Mouse (Mus musculus) embryonic facial prominence, embryonic 14.5 days (tissue): ENCODE data around the gene Lyar. TPM values are rescaled to one million over a fixed set of nuclear protein-coding genes. Genes with fewer than 3 reads are reported as not detected.

Experiments
- ATAC-seq: fragments of 200-750 bp; cut with Nextera tagmentation; 2 replicates; pipeline ENCODE4 v1.8.0; 2017; ENCODE audit warnings: low read depth, moderate number of reproducible peaks, moderate TSS enrichment
- DNase-seq: peaks from one replicate; pipeline ENCODE4 v3.0.0-alpha.2; 2015; ENCODE audit warnings: low spot score
- H3K27ac ChIP-seq: fragments of 300-500 bp; sonication (generic); replicated peaks from 2 replicates; pipeline ENCODE4 v1.5.1; 2014; ENCODE audit warnings: low read depth, mild to moderate bottlenecking, low read length, moderate library complexity
- H3K27me3 ChIP-seq: fragments of 300-500 bp; sonication (generic); replicated peaks from 2 replicates; pipeline ENCODE4 v1.6.1; 2014; ENCODE audit warnings: low read length; ENCODE audit not compliant: control insufficient read depth, insufficient read depth
- H3K36me3 ChIP-seq: fragments of 300-500 bp; sonication (generic); 2 replicates; pipeline ENCODE4 v1.6.1; 2014; ENCODE audit warnings: low read length, mixed read lengths; ENCODE audit not compliant: control insufficient read depth, insufficient read depth
- H3K4me1 ChIP-seq: fragments of 300-500 bp; sonication (generic); 2 replicates; pipeline ENCODE4 v1.6.1; 2014; ENCODE audit warnings: antibody characterized with exemption, low read length; ENCODE audit not compliant: control insufficient read depth, insufficient read depth
- H3K4me2 ChIP-seq: fragments of 300-500 bp; sonication (generic); 2 replicates; pipeline ENCODE4 v1.6.1; 2014; ENCODE audit warnings: low read depth, mild to moderate bottlenecking, low read length, moderate library complexity, mixed read lengths
- H3K4me3 ChIP-seq: fragments of 300-500 bp; sonication (generic); 2 replicates; pipeline ENCODE4 v1.5.1; 2014; ENCODE audit warnings: low read depth, mild to moderate bottlenecking, low read length
- H3K9ac ChIP-seq: fragments of 300-500 bp; sonication (generic); 2 replicates; pipeline ENCODE4 v1.6.1; 2014; ENCODE audit warnings: low read depth, mild to moderate bottlenecking, low read length, moderate library complexity, mixed read lengths
- H3K9me3 ChIP-seq: fragments of 300-500 bp; sonication (generic); 2 replicates; pipeline ENCODE4 v1.6.1; 2016; ENCODE audit warnings: low read length; ENCODE audit not compliant: control insufficient read depth
- WGBS: fragments of 180-500 bp; shearing (Covaris S2); extraction: QIAGEN DNeasy Blood & Tissue Kit; methylation state at CpG from one replicate; pipeline ENCODE4 v1.1.7; 2014; 5-methylcytosine and 5-hydroxymethylcytosine counted together
- polyA plus RNA-seq: library from polyadenylated mRNA; unstranded; fragments of >200 nt; fragmentation: Nextera tagmentation; extraction: Ambion mirVana; gene quantifications from 2 replicates; pipeline ENCODE4 v1.2.1, GENCODE M21; 2014

The Lyar gene
- polyA plus RNA-seq, 1 experiment from 2014 or later: 81.6 TPM

GRCm38 (mm10) chr5:38196821-38197481 lies 23.3 kb upstream of the Lyar start:
- ATAC-seq (no peak), DNase-seq (no peak)
- H3K9me3 ChIP-seq: no peaks in the 10 kb centered on the region
- no peaks in the 10 kb centered on the region for H3K27me3 ChIP-seq
- 75% methylated on average over 5 of the region's 5 CpGs for WGBS
- no peaks in the 10 kb centered on the region for H3K4me1 ChIP-seq
- no peak overlapping the region for H3K4me3 ChIP-seq
- H3K27ac ChIP-seq: no peak overlapping the region
- H3K36me3 ChIP-seq: peaks cover 25% of the 10 kb centered on the region
- H3K4me2 ChIP-seq: no peak overlapping the region
- H3K9ac ChIP-seq: no peak overlapping the region

DNA sequence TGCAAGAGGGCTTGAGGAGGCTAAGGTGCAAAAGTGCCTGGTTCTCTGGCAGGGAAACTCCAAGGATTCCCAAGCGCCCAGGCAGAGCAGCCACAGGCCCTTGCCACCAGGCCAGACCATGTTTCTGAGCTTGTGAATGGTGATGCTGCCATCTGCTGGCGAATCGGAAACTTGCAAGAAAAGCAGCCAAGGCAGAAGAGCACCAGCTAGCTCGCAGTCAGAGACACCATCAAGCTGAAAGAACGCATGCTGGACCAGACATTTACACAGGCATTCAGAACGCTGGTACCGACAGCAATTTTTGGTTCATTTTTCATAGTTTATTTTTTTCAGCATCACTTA lies 22.8 kb upstream of the Lyar start:
- Histone ChIP-seq H3K9me3 (no peaks in the 10 kb centered on the region), H3K4me2 (no peak overlapping the region), H3K36me3 (peaks cover 30% of the 10 kb centered on the region), H3K9ac (no peak overlapping the region), H3K27me3 (no peaks in the 10 kb centered on the region), H3K27ac (no peak overlapping the region), H3K4me1 (no peaks in the 10 kb centered on the region), H3K4me3 (no peak overlapping the region)
- WGBS: 15% methylated on average over 7 of the region's 7 CpGs
- peak; percentile 77 for ATAC-seq
- peak; percentile 87 for DNase-seq

- H3K4me1 ChIP-seq: no peaks in the 10 kb centered on the region
- no peak overlapping the region for H3K27ac ChIP-seq
- H3K9me3 ChIP-seq: no peaks in the 10 kb centered on the region
- WGBS: 82% methylated on average over 2 of the region's 2 CpGs
- no peaks in the 10 kb centered on the region for H3K27me3 ChIP-seq
- peaks cover 51% of the 10 kb centered on the region for H3K36me3 ChIP-seq
- ATAC-seq (no peak), DNase-seq (no peak)
- no peak overlapping the region for H3K4me2 ChIP-seq
- no peak overlapping the region for H3K9ac ChIP-seq
- no peak overlapping the region for H3K4me3 ChIP-seq
Measured at GRCm38 (mm10) chr5:38199686-38200085, 20.6 kb upstream of the Lyar start.

DNA sequence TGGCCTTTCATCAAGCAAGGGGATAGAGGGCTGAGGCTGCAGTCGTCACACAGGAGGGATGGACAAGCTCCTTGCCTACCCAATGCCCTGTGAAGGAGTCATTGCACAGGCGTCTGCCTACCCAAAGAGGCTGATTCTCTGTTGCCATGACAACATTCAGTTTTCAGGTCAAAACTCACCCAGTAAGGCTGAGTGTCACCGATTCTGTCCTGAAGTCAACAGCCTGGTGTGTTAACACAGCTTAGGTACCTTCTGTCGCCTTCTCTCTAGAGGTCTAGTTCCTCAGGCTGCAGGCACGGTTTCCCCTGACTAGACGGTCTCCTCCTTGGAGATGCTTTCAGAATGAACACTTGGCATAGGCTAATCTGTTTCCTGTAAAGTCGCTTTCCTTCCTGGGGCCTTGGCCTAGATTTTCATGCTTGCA lies 15.0 kb upstream of the Lyar start:
- H3K4me2 ChIP-seq: no peak overlapping the region
- H3K9me3 ChIP-seq: no peaks in the 10 kb centered on the region
- DNase-seq (no peak), ATAC-seq (no peak)
- no peaks in the 10 kb centered on the region for H3K27me3 ChIP-seq
- 77% methylated on average over 7 of the region's 7 CpGs for WGBS
- H3K4me1 ChIP-seq: no peaks in the 10 kb centered on the region
- H3K9ac ChIP-seq: no peak overlapping the region
- H3K36me3 ChIP-seq: peaks cover 74% of the 10 kb centered on the region
- no peak overlapping the region for H3K27ac ChIP-seq
- H3K4me3 ChIP-seq: no peak overlapping the region

DNA sequence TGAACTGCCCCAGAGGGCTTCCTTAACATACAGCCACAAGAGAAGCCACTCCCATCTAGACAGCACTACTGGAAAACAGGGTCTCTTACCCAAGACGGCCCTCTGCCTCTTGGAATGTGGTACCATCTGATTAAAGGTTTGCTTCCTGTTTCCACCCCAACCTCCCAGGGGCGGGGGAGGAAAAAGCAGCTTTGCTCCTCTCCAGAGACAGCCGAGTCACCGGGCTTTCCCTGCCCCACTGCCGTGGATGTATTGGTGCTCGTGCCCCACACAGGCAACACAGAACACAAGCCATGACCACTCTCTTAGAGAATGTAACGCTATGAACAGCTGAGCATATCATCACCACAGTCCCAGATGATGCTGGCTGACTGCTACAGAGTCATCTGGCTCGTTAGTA lies 11.3 kb upstream of the Lyar start:
- H3K36me3 ChIP-seq: peaks cover 69% of the 10 kb centered on the region
- WGBS: 53% methylated on average over 8 of the region's 8 CpGs
- H3K27ac ChIP-seq: no peak overlapping the region

DNA sequence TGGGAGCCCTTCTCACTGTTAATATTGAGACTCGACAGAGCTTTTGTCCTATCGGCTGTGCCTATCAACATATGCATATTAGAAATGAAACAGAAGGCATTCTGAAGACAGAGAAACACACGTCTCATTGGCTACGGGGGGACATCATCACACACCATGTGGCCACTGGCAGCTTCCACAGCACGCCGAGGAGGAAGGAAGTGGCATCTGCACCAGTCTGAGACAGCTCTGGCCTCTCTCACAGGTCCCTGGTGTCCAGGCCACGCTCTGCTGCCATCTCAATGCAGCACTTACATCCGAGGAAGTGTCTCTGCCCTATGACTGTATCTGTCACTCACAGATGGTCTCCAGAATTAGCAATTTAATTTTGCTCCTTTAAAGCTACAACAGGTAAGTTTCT lies 8.6 kb upstream of the Lyar start:
- DNase-seq (no peak), ATAC-seq (no peak)
- H3K4me1 ChIP-seq: no peaks in the 10 kb centered on the region
- no peak overlapping the region for H3K4me3 ChIP-seq
- no peaks in the 10 kb centered on the region for H3K27me3 ChIP-seq
- no peak overlapping the region for H3K4me2 ChIP-seq
- H3K27ac ChIP-seq: no peak overlapping the region
- 87% methylated on average over 8 of the region's 8 CpGs for WGBS
- H3K9ac ChIP-seq: no peak overlapping the region
- H3K9me3 ChIP-seq: no peaks in the 10 kb centered on the region
- H3K36me3 ChIP-seq: peaks cover 68% of the 10 kb centered on the region

More for the DNA sequence above, 11.3 kb upstream of the Lyar start:
- ATAC-seq (no peak), DNase-seq (no peak)
- H3K27me3 ChIP-seq: no peaks in the 10 kb centered on the region
- H3K4me2 ChIP-seq: no peak overlapping the region
- H3K4me3 ChIP-seq: no peak overlapping the region
- H3K9me3 ChIP-seq: no peaks in the 10 kb centered on the region
- no peaks in the 10 kb centered on the region for H3K4me1 ChIP-seq
- H3K9ac ChIP-seq: no peak overlapping the region

- Histone ChIP-seq H3K27ac (no peak overlapping the region), H3K4me1 (no peaks in the 10 kb centered on the region), H3K4me3 (no peak overlapping the region), H3K9ac (no peak overlapping the region), H3K27me3 (no peaks in the 10 kb centered on the region), H3K4me2 (no peak overlapping the region), H3K36me3 (peaks cover 67% of the 10 kb centered on the region), H3K9me3 (no peaks in the 10 kb centered on the region)
- DNase-seq: peak; percentile 48
- ATAC-seq: peak; percentile 65; the same call in 1 of the 2 replicates
- 59% methylated on average over 6 of the region's 6 CpGs for WGBS
Measured at GRCm38 (mm10) chr5:38213009-38213408, 7.3 kb upstream of the Lyar start.

GRCm38 (mm10) chr5:38219771-38220307 lies 431 bp upstream of the Lyar start:
- peak overlapping the region; percentile 77 for H3K9ac ChIP-seq
- H3K27me3 ChIP-seq: no peaks in the 10 kb centered on the region
- H3K27ac ChIP-seq: peak overlapping the region; percentile 75
- peaks cover 15% of the 10 kb centered on the region for H3K4me1 ChIP-seq
- H3K9me3 ChIP-seq: no peaks in the 10 kb centered on the region
- H3K4me3 ChIP-seq: peak overlapping the region; percentile 93
- 0% methylated on average over 10 of the region's 35 CpGs for WGBS
- H3K36me3 ChIP-seq: peaks cover 15% of the 10 kb centered on the region
- H3K4me2 ChIP-seq: peak overlapping the region; percentile 71
- ATAC-seq (peak; percentile 73), DNase-seq (peak; percentile 16)

GRCm38 (mm10) chr5:38235422-38235821 lies 15.2 kb downstream of the Lyar start:
- DNase-seq: no peak
- H3K4me3 ChIP-seq: no peak overlapping the region
- H3K9ac ChIP-seq: no peak overlapping the region
- no peak overlapping the region for H3K27ac ChIP-seq
- H3K4me2 ChIP-seq: no peak overlapping the region
- no peaks in the 10 kb centered on the region for H3K27me3 ChIP-seq
- 0 out of 2 replicates have a peak, but pooled peaks cover 3% of the 10 kb centered on the region for H3K9me3 ChIP-seq
- 68% methylated on average over 4 of the region's 4 CpGs for WGBS
- H3K36me3 ChIP-seq: peaks cover 57% of the 10 kb centered on the region
- no peaks in the 10 kb centered on the region for H3K4me1 ChIP-seq
- ATAC-seq: 0 out of 2 replicates have a peak, but pooled peaks have one; percentile 12
